Mouse (Mus musculus) stomach, embryonic 14.5 days (tissue): ENCODE measurements around the gene Fam189a2. TPM values are rescaled to one million over a fixed set of nuclear protein-coding genes. Genes with fewer than 3 reads are reported as not detected.

Source experiments
- ATAC-seq: fragments of 200-750 bp; cut with Nextera tagmentation; 2 replicates; pipeline ENCODE4 v1.8.0; 2017; ENCODE audit warnings: low read depth, moderate TSS enrichment; ENCODE audit not compliant: insufficient number of reproducible peaks, insufficient read depth, low FRiP score
- H3K27ac ChIP-seq: fragments of 300-500 bp; sonication (generic); 2 replicates; pipeline ENCODE4 v1.5.1; 2014; ENCODE audit warnings: mild to moderate bottlenecking, low read length, moderate library complexity, mixed read lengths
- H3K27me3 ChIP-seq: fragments of 300-500 bp; sonication (generic); 2 replicates; pipeline ENCODE4 v1.6.1; 2014; ENCODE audit warnings: low read length, control low read depth, mixed read lengths; ENCODE audit not compliant: control insufficient read depth, insufficient read depth
- H3K36me3 ChIP-seq: fragments of 300-500 bp; sonication (generic); 2 replicates; pipeline ENCODE4 v1.6.1; 2014; ENCODE audit warnings: mild to moderate bottlenecking, control low read depth, low read length, moderate library complexity, mixed read lengths; ENCODE audit not compliant: control insufficient read depth, insufficient read depth
- H3K4me1 ChIP-seq: fragments of 300-500 bp; sonication (generic); 2 replicates; pipeline ENCODE4 v1.6.1; 2014; ENCODE audit warnings: low read length, control low read depth, mixed read lengths; ENCODE audit not compliant: control insufficient read depth, insufficient read depth
- H3K4me2 ChIP-seq: fragments of 300-500 bp; sonication (generic); replicated peaks from 2 replicates; pipeline ENCODE4 v1.6.1; 2014; ENCODE audit warnings: low read depth, low read length, control low read depth
- H3K4me3 ChIP-seq: fragments of 300-500 bp; sonication (generic); 2 replicates; pipeline ENCODE4 v1.5.1; 2014; ENCODE audit warnings: low read depth, low read length, control low read depth
- H3K9ac ChIP-seq: fragments of 300-500 bp; sonication (generic); replicated peaks from 2 replicates; pipeline ENCODE4 v1.6.1; 2014; ENCODE audit warnings: low read depth, mild to moderate bottlenecking, control low read depth, low read length, moderate library complexity, mixed read lengths
- H3K9me3 ChIP-seq: fragments of 300-500 bp; sonication (generic); 2 replicates; pipeline ENCODE4 v1.6.1; 2016; ENCODE audit warnings: low read depth, low read length, control low read depth; ENCODE audit not compliant: control insufficient read depth
- WGBS: fragments of 180-500 bp; shearing (Covaris S2); extraction: QIAGEN DNeasy Blood & Tissue Kit; methylation state at CpG from one replicate; pipeline ENCODE4 v1.1.7; 2014; 5-methylcytosine and 5-hydroxymethylcytosine counted together
- polyA plus RNA-seq: library from polyadenylated mRNA; unstranded; fragments of >200 nt; fragmentation: Nextera tagmentation; extraction: Ambion mirVana; gene quantifications from 2 replicates; pipeline ENCODE4 v1.2.1, GENCODE M21; 2014

Gene Fam189a2
- polyA plus RNA-seq, 1 experiment from 2014 or later: 0.62 TPM

DNA sequence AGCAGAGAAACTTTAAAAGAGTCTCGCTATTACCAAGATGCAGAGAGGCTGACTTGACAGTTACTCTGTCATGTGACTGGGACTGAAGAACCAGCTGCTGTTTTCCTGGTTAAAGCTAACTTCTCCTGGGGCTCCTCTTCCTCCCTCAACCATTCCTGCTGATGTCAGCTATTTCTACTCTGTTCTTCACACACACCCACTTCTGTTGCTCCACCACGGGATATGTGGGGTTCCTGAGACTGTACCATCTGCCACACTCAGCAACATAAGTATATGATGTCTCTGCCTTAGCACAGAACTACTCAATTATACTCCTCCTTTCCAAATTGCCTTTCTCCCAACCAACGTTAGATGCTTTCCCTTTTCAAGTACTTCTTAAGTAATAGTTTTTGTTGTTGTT lies 50.2 kb downstream of the Fam189a2 start:
- 57% methylated on average over 3 of the region's 3 CpGs for WGBS
- Histone ChIP-seq H3K4me2 (no peak overlapping the region), H3K9ac (no peak overlapping the region), H3K9me3 (no peaks in the 10 kb centered on the region), H3K27me3 (no peaks in the 10 kb centered on the region), H3K4me1 (no peaks in the 10 kb centered on the region), H3K4me3 (no peak overlapping the region), H3K36me3 (no peaks in the 10 kb centered on the region), H3K27ac (no peak overlapping the region)
- ATAC-seq: no peak

DNA sequence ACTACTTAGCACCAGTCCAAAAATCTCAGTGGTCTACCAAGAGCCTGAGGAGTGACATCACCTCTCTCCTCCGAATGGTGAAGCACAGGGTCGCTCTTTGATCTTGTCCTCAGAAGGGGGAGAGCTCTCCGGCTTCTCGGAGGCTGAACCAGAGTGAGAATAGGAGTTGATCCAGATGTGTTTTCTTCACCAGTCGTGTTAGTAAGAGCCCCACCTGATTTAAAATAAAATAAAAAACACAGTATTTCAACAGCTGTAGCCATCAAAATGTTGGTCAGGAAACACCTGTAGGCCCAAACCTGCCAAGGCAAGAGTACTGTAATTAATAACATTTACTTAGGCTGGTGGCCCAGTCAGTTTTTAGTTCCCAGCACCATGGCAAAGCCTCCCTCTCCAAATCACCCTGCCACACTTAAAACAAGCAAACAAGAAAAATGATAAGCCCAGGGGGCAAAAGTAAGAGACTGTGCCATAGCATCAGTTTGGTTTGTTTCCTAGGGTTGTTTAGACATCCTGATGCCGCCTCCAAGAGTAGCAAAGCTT lies 52.8 kb downstream of the Fam189a2 start:
- Histone ChIP-seq H3K4me2 (no peak overlapping the region), H3K4me1 (0 out of 2 replicates have a peak, but pooled peaks cover 4% of the 10 kb centered on the region), H3K9ac (no peak overlapping the region), H3K27me3 (no peaks in the 10 kb centered on the region), H3K9me3 (no peaks in the 10 kb centered on the region), H3K4me3 (no peak overlapping the region), H3K36me3 (no peaks in the 10 kb centered on the region), H3K27ac (no peak overlapping the region)
- WGBS: 64% methylated on average over 6 of the region's 6 CpGs
- ATAC-seq: no peak

- Histone ChIP-seq H3K4me3 (no peak overlapping the region), H3K27me3 (no peaks in the 10 kb centered on the region), H3K4me1 (0 out of 2 replicates have a peak, but pooled peaks cover 10% of the 10 kb centered on the region), H3K9me3 (no peaks in the 10 kb centered on the region), H3K36me3 (no peaks in the 10 kb centered on the region), H3K9ac (no peak overlapping the region), H3K4me2 (no peak overlapping the region), H3K27ac (no peak overlapping the region; the same call in 1 of the 2 replicates)
- 64% methylated on average over 16 of the region's 16 CpGs for WGBS
- ATAC-seq: peak; percentile 59
These were observed 57.8 kb downstream of the Fam189a2 start for GRCm38 (mm10) chr19:23972881-23973649.

DNA sequence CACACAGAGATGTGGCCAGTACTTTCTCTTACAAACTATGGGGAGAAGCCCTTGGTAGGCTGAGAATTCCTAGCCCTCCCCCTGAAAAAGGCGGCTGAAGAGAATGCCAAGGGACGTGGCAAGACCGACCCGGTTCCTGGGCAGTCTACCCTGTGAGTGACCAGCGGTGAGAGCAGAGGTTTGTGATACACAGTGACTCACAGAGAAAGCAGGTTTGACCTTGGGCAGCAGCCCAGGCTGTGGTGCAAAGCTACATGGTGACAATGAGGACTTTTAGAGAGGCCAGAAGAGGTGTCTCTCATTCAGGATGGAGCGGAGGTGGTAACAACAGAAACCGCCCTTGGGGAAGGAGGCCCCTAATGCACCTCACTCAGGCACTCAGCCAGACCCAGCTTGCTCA lies 59.4 kb downstream of the Fam189a2 start:
- H3K27ac ChIP-seq: no peak overlapping the region
- no peak overlapping the region for H3K4me3 ChIP-seq
- H3K9me3 ChIP-seq: no peaks in the 10 kb centered on the region
- peaks cover 13% of the 10 kb centered on the region; the same call in 1 of the 2 replicates for H3K4me1 ChIP-seq
- no peak for ATAC-seq
- H3K27me3 ChIP-seq: no peaks in the 10 kb centered on the region
- no peak overlapping the region for H3K4me2 ChIP-seq
- 92% methylated on average over 7 of the region's 7 CpGs for WGBS
- H3K9ac ChIP-seq: no peak overlapping the region
- H3K36me3 ChIP-seq: no peaks in the 10 kb centered on the region

GRCm38 (mm10) chr19:23970374-23970773 lies 60.4 kb downstream of the Fam189a2 start:
- Histone ChIP-seq H3K36me3 (no peaks in the 10 kb centered on the region), H3K27ac (no peak overlapping the region), H3K4me3 (no peak overlapping the region), H3K9me3 (no peaks in the 10 kb centered on the region), H3K27me3 (no peaks in the 10 kb centered on the region), H3K4me1 (peaks cover 13% of the 10 kb centered on the region; the same call in 1 of the 2 replicates), H3K9ac (no peak overlapping the region), H3K4me2 (no peak overlapping the region)
- 92% methylated on average over 3 of the region's 3 CpGs for WGBS
- ATAC-seq: no peak

GRCm38 (mm10) chr19:23968862-23969225 lies 62.0 kb downstream of the Fam189a2 start:
- Histone ChIP-seq H3K27me3 (no peaks in the 10 kb centered on the region), H3K36me3 (no peaks in the 10 kb centered on the region), H3K4me2 (no peak overlapping the region), H3K27ac (no peak overlapping the region), H3K4me3 (no peak overlapping the region), H3K9ac (no peak overlapping the region), H3K9me3 (no peaks in the 10 kb centered on the region), H3K4me1 (peaks cover 13% of the 10 kb centered on the region; the same call in 1 of the 2 replicates)
- no peak for ATAC-seq
- 84% methylated on average over 2 of the region's 2 CpGs for WGBS

DNA sequence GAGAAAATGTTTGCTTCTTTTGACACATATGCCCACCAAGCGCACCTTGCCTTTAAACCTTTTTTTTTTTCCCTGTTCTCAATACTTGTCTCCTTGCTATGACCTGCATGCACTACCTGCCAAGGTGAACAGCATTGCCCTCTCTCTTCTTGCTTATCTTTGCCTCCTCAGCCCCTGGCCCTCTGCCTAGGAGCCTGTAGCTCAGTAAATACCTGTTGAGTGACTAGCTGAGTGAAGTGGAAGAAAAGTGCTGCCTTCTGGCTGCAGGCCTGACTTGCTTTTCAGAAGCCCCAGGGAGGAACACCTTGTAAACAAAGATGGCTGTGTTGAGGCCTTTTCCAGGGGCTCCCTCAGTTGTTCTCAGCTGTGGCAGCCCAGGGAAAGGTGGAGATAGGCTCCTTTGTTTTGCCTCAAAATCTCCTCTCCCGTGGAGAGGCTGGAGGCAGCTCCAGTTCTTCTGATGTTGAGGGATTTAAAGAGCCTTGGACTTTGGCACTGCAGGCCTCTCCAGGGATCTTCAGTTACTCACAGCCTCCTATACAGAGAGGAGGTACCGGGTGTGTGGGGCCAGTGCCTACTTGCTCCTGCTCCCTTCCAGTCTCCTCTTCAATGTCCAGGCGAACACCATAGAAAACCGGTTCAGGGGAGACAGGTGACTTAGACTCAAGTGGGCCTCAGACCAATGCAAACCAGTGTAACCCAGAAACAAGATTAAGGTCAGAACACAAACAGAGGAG lies 62.5 kb downstream of the Fam189a2 start:
- H3K4me1 ChIP-seq: peaks cover 13% of the 10 kb centered on the region; the same call in 1 of the 2 replicates
- H3K27me3 ChIP-seq: no peaks in the 10 kb centered on the region
- H3K4me3 ChIP-seq: no peak overlapping the region
- no peaks in the 10 kb centered on the region for H3K9me3 ChIP-seq
- 61% methylated on average over 5 of the region's 5 CpGs for WGBS
- no peak for ATAC-seq
- H3K27ac ChIP-seq: no peak overlapping the region
- H3K9ac ChIP-seq: no peak overlapping the region
- H3K4me2 ChIP-seq: no peak overlapping the region
- no peaks in the 10 kb centered on the region for H3K36me3 ChIP-seq

DNA sequence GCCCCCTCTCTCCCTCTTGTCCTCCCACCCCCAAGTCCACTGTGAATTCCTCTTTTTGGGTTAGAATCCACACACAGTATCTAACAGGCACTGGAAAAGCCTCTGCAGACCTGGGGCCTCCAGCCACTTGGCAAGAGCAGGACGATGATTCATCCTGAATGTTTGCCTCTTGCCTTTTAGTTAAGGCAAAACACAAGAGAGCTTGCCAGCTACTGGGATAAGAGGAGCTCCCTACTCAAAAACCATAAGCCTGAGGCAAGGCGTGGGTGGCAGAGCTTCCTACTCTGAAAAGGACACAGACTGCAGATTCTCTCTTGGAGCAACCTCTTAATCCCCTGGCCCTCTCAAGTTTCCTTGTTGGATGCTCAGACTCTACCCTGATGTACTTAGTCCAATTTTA lies 63.7 kb downstream of the Fam189a2 start:
- H3K27ac ChIP-seq: peak overlapping the region; percentile 21; the same call in 1 of the 2 replicates

More for the DNA sequence above, 63.7 kb downstream of the Fam189a2 start:
- Histone ChIP-seq H3K9me3 (no peaks in the 10 kb centered on the region), H3K9ac (no peak overlapping the region), H3K4me2 (no peak overlapping the region), H3K27me3 (no peaks in the 10 kb centered on the region), H3K4me1 (peaks cover 3% of the 10 kb centered on the region; the same call in 1 of the 2 replicates), H3K4me3 (no peak overlapping the region), H3K36me3 (no peaks in the 10 kb centered on the region)
- WGBS: 28% methylated on average over 2 of the region's 2 CpGs
- ATAC-seq: peak; percentile 73; the same call in 1 of the 2 replicates
